Mouse (Mus musculus) lung, embryonic 14.5 days (tissue): ENCODE measurements around the gene Hes5. TPM values are rescaled to one million over a fixed set of nuclear protein-coding genes. Genes with fewer than 3 reads are reported as not detected.

ENCODE experiments used
- ATAC-seq: fragments of 200-750 bp; cut with Nextera tagmentation; 2 replicates; pipeline ENCODE4 v1.8.0; 2017; ENCODE audit warnings: mild to moderate bottlenecking, moderate TSS enrichment, moderate library complexity; ENCODE audit not compliant: insufficient read depth
- DNase-seq: peaks from one replicate; pipeline ENCODE4 v3.0.0-alpha.2; 2015
- H3K27ac ChIP-seq: fragments of 300-500 bp; sonication (generic); 2 replicates; pipeline ENCODE4 v1.5.1; 2014; ENCODE audit warnings: low read depth, mild to moderate bottlenecking, moderate library complexity
- H3K27me3 ChIP-seq: fragments of 300-500 bp; sonication (generic); 2 replicates; pipeline ENCODE4 v1.6.1; 2014; ENCODE audit warnings: low read length, control low read depth; ENCODE audit not compliant: insufficient read depth
- H3K36me3 ChIP-seq: fragments of 300-500 bp; sonication (generic); 2 replicates; pipeline ENCODE4 v1.6.1; 2014; ENCODE audit warnings: control low read depth; ENCODE audit not compliant: insufficient read depth
- H3K4me1 ChIP-seq: fragments of 300-500 bp; sonication (generic); 2 replicates; pipeline ENCODE4 v1.6.1; 2014; ENCODE audit warnings: antibody characterized with exemption, control low read depth; ENCODE audit not compliant: insufficient read depth
- H3K4me2 ChIP-seq: fragments of 300-500 bp; sonication (generic); 2 replicates; pipeline ENCODE4 v1.6.1; 2014; ENCODE audit warnings: mild to moderate bottlenecking
- H3K4me3 ChIP-seq: fragments of 300-500 bp; sonication (generic); 2 replicates; pipeline ENCODE4 v1.5.1; 2014; ENCODE audit warnings: low read depth, low read length
- H3K9ac ChIP-seq: fragments of 300-500 bp; sonication (generic); 2 replicates; pipeline ENCODE4 v1.6.1; 2014
- H3K9me3 ChIP-seq: fragments of 300-500 bp; sonication (generic); 2 replicates; pipeline ENCODE4 v1.6.1; 2016; ENCODE audit warnings: low read depth, low read length, control low read depth
- CTCF ChIP-seq: IDR thresholded peaks from 2 replicates; pipeline ENCODE4 v1.5.1; 2016; ENCODE audit warnings: antibody characterized with exemption, low read depth
- WGBS: fragments of 180-500 bp; shearing (Covaris S2); extraction: QIAGEN DNeasy Blood & Tissue Kit; methylation state at CpG from one replicate; pipeline ENCODE4 v1.1.7; 2014; 5-methylcytosine and 5-hydroxymethylcytosine counted together
- polyA plus RNA-seq: library from polyadenylated mRNA; unstranded; fragments of >200 nt; fragmentation: Nextera tagmentation; extraction: Ambion mirVana; gene quantifications from 2 replicates; pipeline ENCODE4 v1.2.1, GENCODE M21; 2014

Hes5 gene
- polyA plus RNA-seq, 1 experiment from 2014 or later = 0.14 TPM

DNA sequence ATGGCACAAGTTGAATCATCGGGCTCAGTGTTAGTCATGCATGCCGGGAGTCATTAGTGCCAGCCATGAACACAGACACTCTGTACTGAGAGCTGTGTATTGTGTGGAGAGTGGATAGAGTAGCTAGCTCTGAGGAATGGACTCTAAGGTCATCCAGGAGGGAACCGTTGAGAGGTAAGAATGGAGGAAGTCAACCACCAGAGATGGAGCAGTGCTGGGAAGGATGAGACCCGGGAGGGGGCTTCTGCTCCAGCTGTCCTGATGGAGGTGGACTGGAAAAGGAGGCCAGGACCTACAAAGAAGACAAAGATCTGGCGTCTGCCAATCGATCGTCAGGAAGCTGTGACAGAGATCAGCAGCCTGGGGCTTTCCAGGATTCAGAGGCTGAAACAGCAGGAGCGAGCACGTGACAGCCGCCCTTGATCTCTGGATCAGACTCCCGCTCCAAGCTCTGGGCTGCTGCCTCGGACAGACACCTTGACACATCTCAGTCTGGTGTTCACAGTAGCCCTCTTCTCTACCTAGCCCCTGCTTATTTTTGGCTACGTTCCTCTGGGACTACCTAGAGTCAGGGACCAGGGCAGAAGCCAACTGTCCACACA lies 27.3 kb upstream of the Hes5 start:
- Histone ChIP-seq H3K36me3 (no peaks in the 10 kb centered on the region), H3K9ac (no peak overlapping the region), H3K27me3 (no peaks in the 10 kb centered on the region), H3K27ac (no peak overlapping the region), H3K4me1 (peaks cover under 1% of the 10 kb centered on the region; the same call in 1 of the 2 replicates), H3K4me2 (no peak overlapping the region), H3K4me3 (no peak overlapping the region), H3K9me3 (no peaks in the 10 kb centered on the region)
- ATAC-seq = no peak
- no peak for DNase-seq
- 51% methylated on average over 13 of the region's 13 CpGs for WGBS
- no peak for TF ChIP-seq CTCF

DNA sequence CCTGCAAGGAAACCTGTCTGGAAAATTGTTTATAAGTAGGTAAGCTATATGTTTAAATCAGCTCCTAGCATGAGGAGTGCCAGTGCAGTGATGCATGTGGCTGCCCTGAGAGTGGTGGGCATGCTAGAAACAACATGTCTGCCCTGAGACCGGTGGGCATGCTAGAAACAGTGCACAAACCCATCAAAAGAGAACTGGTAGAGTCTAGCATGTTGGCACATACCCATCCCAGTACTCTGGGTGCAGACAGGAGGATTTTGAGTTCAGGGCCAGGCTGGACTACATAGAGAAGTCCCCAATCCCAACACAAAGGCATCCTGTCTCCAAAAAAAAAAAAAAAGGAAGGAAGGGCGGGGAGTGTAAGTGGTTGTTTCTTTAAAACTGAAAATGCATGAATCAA lies 25.9 kb upstream of the Hes5 start:
- Histone ChIP-seq H3K9ac (no peak overlapping the region), H3K36me3 (no peaks in the 10 kb centered on the region), H3K9me3 (no peaks in the 10 kb centered on the region), H3K27me3 (no peaks in the 10 kb centered on the region), H3K4me3 (no peak overlapping the region), H3K4me1 (no peaks in the 10 kb centered on the region), H3K4me2 (no peak overlapping the region), H3K27ac (no peak overlapping the region)
- 82% methylated on average over 2 of the region's 2 CpGs for WGBS
- ATAC-seq (no peak), DNase-seq (no peak)
- no peak for TF ChIP-seq CTCF

DNA sequence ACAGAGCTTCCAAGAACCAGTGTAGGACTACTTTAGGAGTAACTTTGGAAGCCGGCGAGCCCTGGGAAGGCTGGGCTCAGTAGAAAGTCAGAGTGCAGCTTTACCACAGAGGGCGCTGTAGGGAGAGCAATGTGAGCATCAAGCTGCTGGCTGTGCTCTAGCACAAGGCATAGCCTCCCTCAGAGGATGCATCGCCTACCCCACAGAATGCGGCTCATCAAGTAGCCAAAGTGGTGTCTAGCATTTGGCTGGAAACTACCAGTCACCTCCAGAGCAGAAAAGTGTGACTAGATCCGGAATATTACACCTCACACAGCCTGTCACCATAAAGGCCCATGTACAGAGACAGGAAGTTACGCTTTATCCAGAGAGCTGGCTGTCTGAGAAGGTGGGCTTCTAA lies 24.9 kb upstream of the Hes5 start:
- Histone ChIP-seq H3K4me3 (no peak overlapping the region), H3K4me2 (no peak overlapping the region), H3K9ac (no peak overlapping the region), H3K36me3 (no peaks in the 10 kb centered on the region), H3K9me3 (no peaks in the 10 kb centered on the region), H3K27me3 (no peaks in the 10 kb centered on the region), H3K27ac (no peak overlapping the region), H3K4me1 (no peaks in the 10 kb centered on the region)
- ATAC-seq (no peak), DNase-seq (no peak)
- 72% methylated on average over 7 of the region's 7 CpGs for WGBS
- TF ChIP-seq CTCF = peak; percentile 7; the same call in 1 of the 2 replicates

DNA sequence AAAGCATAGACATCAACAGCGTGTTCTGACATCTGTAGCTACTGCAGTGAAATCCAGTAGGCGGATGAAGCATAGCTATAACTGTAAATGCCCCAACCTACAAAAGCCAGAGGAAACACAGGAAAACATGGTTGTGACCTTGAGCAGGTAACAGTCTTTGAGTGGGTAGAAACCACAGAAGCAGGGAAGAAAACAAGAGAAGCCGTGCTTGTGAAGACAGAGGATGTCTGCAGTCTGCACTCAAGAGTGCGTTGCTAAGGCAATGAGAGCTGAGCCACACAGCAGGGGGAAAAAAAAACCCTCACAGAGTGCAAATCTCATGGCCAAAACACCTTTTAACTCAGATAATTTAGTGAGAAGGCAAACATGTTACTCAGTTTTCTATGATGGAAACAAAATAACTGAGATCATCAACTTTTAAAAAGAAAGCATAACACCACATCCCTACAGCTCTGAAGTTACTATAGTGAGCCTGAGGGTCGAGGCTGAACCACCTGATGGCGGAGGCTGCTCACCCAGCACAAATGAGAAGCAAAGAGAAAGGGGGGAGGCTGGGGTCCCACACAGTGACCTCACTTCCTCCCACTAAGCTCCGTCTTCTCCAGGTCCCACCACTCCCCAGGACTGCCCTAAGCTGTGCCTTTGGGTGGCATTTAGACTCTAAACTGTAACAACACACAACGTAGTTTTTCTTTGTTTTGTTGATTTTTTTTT lies 24.0 kb upstream of the Hes5 start:
- H3K4me3 ChIP-seq = no peak overlapping the region
- H3K27me3 ChIP-seq = no peaks in the 10 kb centered on the region
- H3K27ac ChIP-seq = no peak overlapping the region
- H3K4me2 ChIP-seq = no peak overlapping the region
- H3K36me3 ChIP-seq = no peaks in the 10 kb centered on the region
- WGBS = 51% methylated on average over 8 of the region's 8 CpGs
- H3K9ac ChIP-seq = no peak overlapping the region
- DNase-seq = no peak
- H3K4me1 ChIP-seq = no peaks in the 10 kb centered on the region
- H3K9me3 ChIP-seq = no peaks in the 10 kb centered on the region
- ATAC-seq = no peak
- TF ChIP-seq CTCF = no peak

DNA sequence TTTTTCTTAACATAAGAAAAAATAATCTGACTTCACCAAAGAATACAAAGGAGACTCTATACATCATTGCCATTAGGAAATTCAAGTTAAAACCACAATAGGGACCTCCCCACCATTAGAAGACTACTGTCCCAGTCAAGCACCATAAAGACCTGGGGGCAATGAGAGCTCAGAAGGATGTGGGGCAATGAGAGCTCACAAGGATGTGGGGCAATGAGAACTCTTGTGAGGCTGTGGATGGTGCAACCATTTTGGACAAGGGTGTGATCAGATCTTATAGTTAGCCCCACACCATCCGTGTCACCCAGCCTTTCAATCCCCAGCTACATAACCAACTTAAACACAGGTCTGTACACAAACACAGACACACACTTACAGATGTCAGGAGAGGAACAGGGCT lies 23.0 kb upstream of the Hes5 start:
- Histone ChIP-seq H3K27me3 (no peaks in the 10 kb centered on the region), H3K9me3 (no peaks in the 10 kb centered on the region), H3K9ac (no peak overlapping the region), H3K4me1 (no peaks in the 10 kb centered on the region), H3K36me3 (no peaks in the 10 kb centered on the region), H3K4me3 (no peak overlapping the region), H3K27ac (no peak overlapping the region), H3K4me2 (no peak overlapping the region)
- ATAC-seq = no peak
- no peak for DNase-seq
- no peak for TF ChIP-seq CTCF
- WGBS = 61% methylated on average over 1 of the region's 1 CpGs

DNA sequence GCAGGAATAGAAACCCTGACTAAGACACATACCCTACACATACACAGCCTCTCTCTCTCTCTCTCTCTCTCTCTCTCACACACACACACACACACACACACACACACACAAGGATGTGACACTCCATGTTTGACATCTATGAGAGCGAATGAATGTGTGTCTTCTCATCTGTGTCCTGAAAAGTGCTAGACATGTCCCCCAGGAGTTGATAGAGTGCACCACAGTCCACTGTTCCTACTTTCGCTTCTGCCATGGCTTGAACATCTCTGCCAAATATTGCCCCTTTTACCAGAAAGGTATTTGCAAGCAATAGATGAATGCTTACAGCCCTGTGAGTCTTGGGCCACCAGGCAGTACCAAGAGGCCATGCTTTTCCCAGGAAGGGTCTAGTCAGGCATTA lies 20.6 kb upstream of the Hes5 start:
- Histone ChIP-seq H3K27me3 (no peaks in the 10 kb centered on the region), H3K27ac (no peak overlapping the region), H3K4me2 (no peak overlapping the region), H3K4me3 (no peak overlapping the region), H3K4me1 (no peaks in the 10 kb centered on the region), H3K9me3 (no peaks in the 10 kb centered on the region), H3K9ac (no peak overlapping the region), H3K36me3 (no peaks in the 10 kb centered on the region)
- no peak for TF ChIP-seq CTCF
- no peak for ATAC-seq
- 76% methylated on average over 2 of the region's 2 CpGs for WGBS
- DNase-seq = no peak

DNA sequence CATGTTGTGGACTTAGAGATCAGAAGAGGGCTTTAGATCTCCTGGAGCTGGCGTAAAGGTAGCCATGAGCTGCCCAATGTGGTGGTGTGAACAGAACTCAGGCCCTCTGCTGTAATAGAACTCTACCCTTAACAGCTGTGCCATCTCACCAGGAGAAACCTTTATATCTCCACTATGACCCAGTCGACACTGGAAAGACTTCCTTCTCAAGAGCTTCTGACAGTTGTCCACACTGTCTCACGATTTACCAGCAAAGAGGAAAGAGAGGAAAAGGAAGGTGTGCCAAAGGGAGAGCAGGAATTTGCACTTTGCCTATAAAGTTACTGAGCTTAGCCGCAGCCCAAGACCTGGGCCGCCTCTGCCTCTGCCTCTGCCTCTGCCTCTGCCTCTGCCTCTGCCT lies 18.9 kb upstream of the Hes5 start:
- Histone ChIP-seq H3K9me3 (no peaks in the 10 kb centered on the region), H3K9ac (no peak overlapping the region), H3K36me3 (no peaks in the 10 kb centered on the region), H3K27ac (no peak overlapping the region), H3K4me2 (no peak overlapping the region), H3K4me3 (no peak overlapping the region), H3K27me3 (no peaks in the 10 kb centered on the region), H3K4me1 (no peaks in the 10 kb centered on the region)
- 93% methylated on average over 5 of the region's 5 CpGs for WGBS
- no peak for ATAC-seq
- no peak for TF ChIP-seq CTCF
- DNase-seq = no peak
